Mouse (Mus musculus) yolk sac, embryonic 10.5 days (tissue): ENCODE measurements around the gene Gm12794.
"Not testable (repeated sequence)": the region's sequence is repeated elsewhere in the genome, so short reads cannot be mapped to it uniquely, and the experiment has no call there.

Experiments used
- DNase-seq: peaks from one replicate; pipeline ENCODE4 v3.0.0-alpha.2; 2017; ENCODE audit warnings: low spot score

Gm12794 gene

DNA sequence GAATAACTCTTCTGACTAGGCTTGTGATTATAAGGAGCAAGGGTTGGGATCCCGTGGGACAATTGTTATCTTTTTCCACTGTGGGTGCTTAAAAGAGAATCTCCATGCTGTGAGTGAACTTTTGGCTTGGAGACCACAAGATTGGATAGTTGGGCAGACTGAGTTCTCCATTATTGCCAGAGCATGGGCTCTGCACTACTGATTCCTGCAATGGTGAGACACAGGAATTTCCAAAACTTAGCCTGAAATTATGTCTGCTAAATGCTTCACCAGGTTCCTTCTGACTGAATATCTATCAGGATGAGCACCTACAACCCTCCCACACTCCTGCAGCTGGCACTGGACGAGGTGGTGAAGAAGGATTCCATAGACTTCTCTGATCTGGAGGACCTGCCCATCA is at the start of gene Gm12794:
Gene Gm12794 (plus strand): TSS at position 301 of the 400 bp plus-strand sequence.
- not testable (repeated sequence) for DNase-seq

DNA sequence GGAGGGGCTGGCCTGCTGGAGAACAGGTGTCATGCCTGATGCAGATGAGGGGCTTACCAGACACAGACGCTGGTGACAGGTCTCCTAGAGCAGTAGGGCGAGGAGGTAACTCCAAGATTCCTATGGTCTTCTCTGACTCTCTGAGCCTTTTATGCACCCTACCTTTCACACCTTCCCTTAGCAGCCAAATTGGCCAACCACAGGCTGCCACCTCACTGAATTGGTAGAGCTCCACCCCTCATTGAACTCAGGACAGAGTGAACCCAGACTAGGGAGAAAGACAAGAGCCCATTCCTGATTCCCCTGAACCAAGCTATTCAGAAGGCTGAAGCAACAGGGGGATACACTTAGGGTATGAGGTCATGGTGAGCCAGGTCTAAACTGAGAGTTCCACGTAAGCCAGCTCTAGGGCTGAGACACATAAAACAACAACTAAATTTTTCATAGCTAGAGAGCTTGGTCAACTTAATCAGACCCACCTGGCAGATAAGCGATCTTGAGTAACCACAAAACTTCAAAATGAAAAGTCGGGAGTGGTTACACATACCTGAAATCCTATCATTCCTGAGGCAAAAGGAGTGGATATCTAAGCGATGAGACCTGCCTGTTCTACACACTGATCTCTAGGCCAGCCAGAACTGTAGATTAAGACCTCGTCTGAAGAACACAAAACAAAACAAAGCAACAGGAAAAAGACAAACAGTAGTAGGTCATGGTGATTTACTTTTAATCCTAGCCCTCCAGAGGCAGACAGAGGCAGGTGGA is 46.4 kb upstream of the Gm12794 start, which contains the start of gene C130073F10Rik:
Gene C130073F10Rik (minus strand): TSS at position 134 of the 765 bp plus-strand sequence.
- DNase-seq = no peak

DNA sequence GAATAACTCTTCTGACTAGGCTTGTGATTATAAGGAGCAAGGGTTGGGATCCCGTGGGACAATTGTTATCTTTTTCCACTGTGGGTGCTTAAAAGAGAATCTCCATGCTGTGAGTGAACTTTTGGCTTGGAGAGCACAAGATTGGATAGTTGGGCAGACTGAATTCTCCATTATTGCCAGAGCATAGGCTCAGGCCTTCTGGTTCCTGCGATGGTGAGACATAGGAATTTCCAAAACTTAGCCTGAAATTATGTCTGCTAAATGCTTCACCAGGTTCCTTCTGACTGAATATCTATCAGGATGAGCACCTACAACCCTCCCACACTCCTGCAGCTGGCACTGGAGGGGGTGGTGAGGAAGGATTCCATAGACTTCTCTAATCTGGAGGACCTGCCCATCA is 31.4 kb upstream of the Gm12794 start, which contains the start of gene Gm12800:
Gene Gm12800 (plus strand): TSS at position 301 of the 400 bp plus-strand sequence.
- not testable (repeated sequence) for DNase-seq

DNA sequence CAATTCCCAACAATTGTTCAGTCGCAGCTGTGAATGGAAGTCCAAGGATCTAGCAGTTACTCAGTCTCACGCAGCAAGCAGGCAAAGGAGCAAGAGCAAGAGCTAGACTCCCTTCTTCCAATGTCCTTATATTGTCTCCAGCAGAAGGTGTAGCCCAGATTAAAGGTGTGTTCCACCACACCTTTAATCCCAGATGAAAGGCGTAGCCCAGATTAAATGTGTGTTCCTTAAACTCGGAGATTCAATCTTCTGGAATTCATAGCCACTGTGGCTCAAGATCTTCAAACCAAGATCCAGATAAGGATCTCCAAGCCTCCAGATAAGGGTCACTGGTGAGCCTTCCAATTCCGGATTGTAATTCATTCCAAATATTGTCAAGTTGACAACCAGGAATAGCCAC is 40.7 kb downstream of the Gm12794 start, which contains the start of gene Gm12790:
Gene Gm12790 (minus strand): TSS at position 101 of the 400 bp plus-strand sequence.
- not testable (repeated sequence) for DNase-seq

DNA sequence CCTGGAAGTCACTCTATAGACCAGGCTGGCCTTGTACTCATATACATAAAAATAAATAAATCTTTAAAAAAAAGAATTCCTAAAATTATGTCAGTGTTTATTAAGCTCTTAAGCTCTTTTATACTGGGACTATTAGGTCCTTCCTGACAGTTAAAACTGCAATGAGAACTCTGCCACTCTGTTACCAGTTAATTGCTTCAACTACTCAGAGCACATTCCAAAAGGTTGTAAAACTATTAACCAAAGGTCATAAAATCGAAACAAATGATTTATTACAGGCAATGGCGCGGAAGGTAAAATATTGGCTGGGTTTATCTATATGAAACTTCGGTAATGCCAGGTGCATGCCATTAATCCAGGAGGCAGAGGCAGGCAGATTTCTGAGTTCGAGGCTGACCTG is 45.5 kb downstream of the Gm12794 start:
- no peak for DNase-seq

DNA sequence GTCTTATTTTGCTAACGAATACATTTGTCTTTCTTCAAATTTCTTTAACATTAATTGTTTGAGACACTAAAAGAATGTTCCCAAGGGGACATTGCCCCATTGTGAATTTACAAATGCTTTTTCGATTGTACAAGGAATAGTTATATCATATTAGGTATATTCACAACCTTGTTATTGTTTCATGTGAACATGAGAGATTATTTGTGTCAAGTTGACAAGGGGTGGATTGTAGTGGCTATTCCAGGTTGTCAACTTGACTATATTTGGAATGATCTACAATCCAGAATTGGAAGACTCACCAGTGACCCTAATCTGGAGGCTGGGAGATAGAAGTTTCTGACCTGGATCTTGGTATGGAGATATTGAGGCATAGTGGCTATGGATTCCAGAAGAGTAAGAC is 46.1 kb downstream of the Gm12794 start, which contains the start of gene Gm12789:
Gene Gm12789 (plus strand): TSS at position 301 of the 400 bp plus-strand sequence.
- DNase-seq = not testable (repeated sequence)
